Mouse (Mus musculus) cortical plate, adult 2 months (tissue): ENCODE measurements around the gene Btbd35f26. TPM values are rescaled to one million over a fixed set of nuclear protein-coding genes. Genes with fewer than 3 reads are reported as not detected.
"Not testable (repeated sequence)": the region's sequence is repeated elsewhere in the genome, so short reads cannot be mapped to it uniquely, and the experiment has no call there.

ENCODE experiments used
- H3K27ac ChIP-seq: fragments of 200-500 bp; 2 replicates; pipeline ENCODE4 v1.5.1; 2012; ENCODE audit warnings: low read length, control low read depth, inconsistent platforms; ENCODE audit not compliant: insufficient read depth
- H3K4me1 ChIP-seq: fragments of 200-500 bp; 2 replicates; pipeline ENCODE4 v1.6.1; 2011; ENCODE audit warnings: low read length; ENCODE audit not compliant: control insufficient read depth, insufficient read depth
- H3K4me3 ChIP-seq: fragments of 200-500 bp; 2 replicates; pipeline ENCODE4 v1.5.1; 2011; ENCODE audit warnings: mild to moderate bottlenecking, low read length, control low read depth; ENCODE audit not compliant: insufficient read depth
- polyA plus RNA-seq: library from polyadenylated mRNA; depleted of rRNA; stranded (reverse); fragments of >200 nt; gene quantifications from 2 replicates; pipeline ENCODE4 v1.2.3, GENCODE M21; 2012; rRNA removed

Btbd35f26 gene
- not detected in 2 replicates for polyA plus RNA-seq

DNA sequence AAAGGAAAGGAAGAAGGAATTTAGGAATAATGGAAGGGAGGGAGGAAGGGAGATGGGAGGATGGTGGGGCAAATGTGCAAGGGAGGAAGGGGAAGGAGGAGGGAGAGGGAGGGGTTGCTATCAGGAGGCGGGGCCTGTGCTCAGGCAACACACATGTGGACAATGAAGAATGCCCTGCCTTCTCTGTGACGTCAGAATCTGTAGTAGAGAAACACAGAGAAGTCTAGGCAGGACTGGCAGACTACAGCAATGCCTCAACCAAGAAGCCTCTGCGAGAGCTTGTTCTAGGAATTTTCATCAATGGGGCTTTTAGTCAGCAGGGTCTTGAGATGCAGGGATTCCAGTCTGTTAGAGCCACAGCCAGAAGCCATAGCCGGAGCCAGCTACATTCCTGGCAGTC, at the start of gene Btbd35f26:
Gene Btbd35f26, plus strand, starts transcription at position 301 of the 400 bp plus-strand sequence.
- H3K4me3 ChIP-seq, H3K4me1 ChIP-seq, H3K27ac ChIP-seq: not testable (repeated sequence)

DNA sequence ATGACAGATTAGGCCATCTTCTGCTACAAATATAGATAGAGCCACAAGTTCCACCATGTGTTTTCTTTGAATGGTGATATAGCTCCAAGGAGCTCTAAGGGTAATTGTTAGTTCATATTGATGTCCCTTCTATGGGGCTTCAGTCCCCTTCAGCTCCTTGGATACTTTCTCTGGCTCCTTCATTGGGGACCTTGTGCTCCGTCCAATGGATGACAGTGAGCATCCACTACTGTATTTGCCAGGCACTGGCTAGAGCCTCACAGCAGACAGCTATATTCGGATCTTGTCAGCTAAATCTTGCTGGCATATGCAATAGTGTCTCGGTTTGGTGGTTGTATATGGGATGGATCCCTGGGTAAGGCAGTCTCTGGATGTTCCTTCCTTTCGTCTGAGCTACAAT, 5.7 kb downstream of the Btbd35f26 start:
- H3K27ac ChIP-seq, H3K4me3 ChIP-seq, H3K4me1 ChIP-seq: not testable (repeated sequence)

DNA sequence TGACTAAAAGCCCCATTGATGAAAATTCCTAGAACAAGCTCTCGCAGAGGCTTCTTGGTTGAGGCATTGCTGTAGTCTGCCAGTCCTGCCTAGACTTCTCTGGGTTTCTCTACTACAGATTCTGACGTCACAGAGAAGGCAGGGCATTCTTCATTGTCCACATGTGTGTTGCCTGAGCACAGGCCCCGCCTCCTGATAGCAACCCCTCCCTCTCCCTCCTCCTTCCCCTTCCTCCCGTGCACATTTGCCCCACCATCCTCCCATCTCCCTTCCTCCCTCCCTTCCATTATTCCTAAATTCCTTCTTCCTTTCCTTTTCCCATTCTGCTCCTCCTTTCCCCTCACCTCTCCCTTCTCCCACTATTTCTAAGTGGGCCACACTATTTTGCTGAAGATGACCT, 47.6 kb downstream of the Btbd35f26 start, which contains the start of gene Btbd35f19:
Gene Btbd35f19, minus strand, starts transcription at position 101 of the 400 bp plus-strand sequence.
- not testable (repeated sequence) for H3K4me1 ChIP-seq, H3K27ac ChIP-seq, H3K4me3 ChIP-seq

Other genes with a start within 250 kb of the Btbd35f26 start
- not detected in 2 replicates for gene Btbd35f29, start 218.8 kb upstream of the Btbd35f26 start, polyA plus RNA-seq
- gene Spin2f, start 82.6 kb upstream of the Btbd35f26 start, polyA plus RNA-seq = not detected in 2 replicates
- gene Btbd35f19, start 47.5 kb downstream of the Btbd35f26 start, polyA plus RNA-seq = not detected in 2 replicates
- not detected in 2 replicates for gene Gm21883, start 237.8 kb downstream of the Btbd35f26 start, polyA plus RNA-seq